In the genomic region with DNA sequence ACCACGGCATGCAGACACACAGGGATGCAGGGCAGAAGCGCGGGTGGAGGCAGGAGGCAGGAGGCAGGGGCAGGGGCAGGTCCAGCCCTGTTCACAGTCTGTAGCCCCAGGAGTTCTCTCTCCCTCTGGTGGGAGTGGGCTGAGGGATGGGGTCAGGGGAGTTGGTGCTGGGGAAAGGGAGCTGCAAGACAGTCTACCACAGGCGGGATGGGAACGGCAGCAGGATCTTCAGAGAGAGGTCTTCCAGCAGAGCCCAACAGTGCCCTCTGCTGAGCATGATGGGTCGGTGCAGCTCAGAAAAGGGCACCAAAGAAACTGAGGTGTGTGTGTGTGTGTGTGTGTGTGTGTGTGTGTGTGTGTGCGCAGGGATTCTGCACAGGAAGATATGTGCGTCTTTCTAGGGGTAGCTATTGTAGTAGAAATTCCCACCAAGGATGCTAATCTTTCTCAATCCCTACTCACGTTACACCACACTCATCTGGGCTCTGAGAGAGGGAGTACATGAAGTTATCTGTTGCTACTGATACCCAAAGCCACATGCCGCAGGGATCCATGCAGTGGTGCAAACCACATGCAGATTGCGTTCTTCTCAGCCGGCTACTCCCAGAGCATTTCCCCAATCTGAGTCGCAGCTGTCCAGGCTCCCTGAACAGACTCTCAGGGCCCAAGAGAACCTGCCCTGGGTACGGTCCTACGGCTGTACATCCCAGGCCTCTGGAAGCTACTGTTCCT, we compare ENCODE assay signal across 8 mouse cellular contexts.
DNase-seq lines count a peak whose midpoint lies in the region; ATAC-seq and TF ChIP-seq lines count a peak whose summit lies in the region.

No protein-coding gene starts in this region.

- in situ Hi-C loops in CH12.LX (cut with MboI; ENCODE audit: low pct_ligation_motif_present, low pct_unique_long_range_greater_than_20kb, low sequenced_read_pairs) = loop anchor here (10.0 kb wide), 1 partner anchor 232 kb away; a partner anchor contains a TSS

- dilution Hi-C loops in CH12.LX (cut with MboI; ENCODE audit: extremely low pct_ligation_motif_present, extremely low pct_unique_long_range_greater_than_20kb, low sequenced_read_pairs) = no loop called here

- TF ChIP-seq POLR2A in CH12.LX (IDR thresholded peaks at IDR 0.05; ENCODE audit: low read depth, low read length) = no peak

- DNase-seq in CH12.LX (ENCODE audit: extremely low read depth) = peak; percentile 60
- peak; percentile 62 for DNase-seq in adrenal gland, postnatal 25 days
- peak; percentile 87 for DNase-seq in embryonic facial prominence, embryonic 14.5 days (ENCODE audit: low spot score)
- peak; percentile 84 to 89 for DNase-seq in kidney, postnatal 4 days
- DNase-seq in lung, embryonic 14.5 days = peak; percentile 88
- DNase-seq in ovary, postnatal 14 days (ENCODE audit: low spot score) = peak; percentile 77
- DNase-seq in urinary bladder, postnatal 10 days (ENCODE audit: low spot score) = peak; percentile 35

- WGBS in embryonic facial prominence, embryonic 14.5 days = 47% methylated on average over 15 of the region's 15 CpGs
- 49% methylated on average over 15 of the region's 15 CpGs for WGBS in heart, embryonic 16.5 days
- WGBS in lung, embryonic 14.5 days = 59% methylated on average over 15 of the region's 15 CpGs

- no peak overlapping the region for H3K27ac ChIP-seq in CH12.LX (ENCODE audit: insufficient read depth, low read depth)
- no peak overlapping the region for H3K27ac ChIP-seq in embryonic facial prominence, embryonic 14.5 days (replicated peaks; ENCODE audit: low read depth, low read length)
- H3K27ac ChIP-seq in heart, embryonic 16.5 days (ENCODE audit: low read length) = no peak overlapping the region
- no peak overlapping the region for H3K27ac ChIP-seq in lung, embryonic 14.5 days (ENCODE audit: low read depth)

- H3K4me1 ChIP-seq in CH12.LX (ENCODE audit: control insufficient read depth in 1 of 2, insufficient read depth in 2 of 2) = peaks cover 12% of the 10 kb centered on the region in 2 experiments
- peaks cover 18% of the 10 kb centered on the region for H3K4me1 ChIP-seq in embryonic facial prominence, embryonic 14.5 days (ENCODE audit: control insufficient read depth, insufficient read depth, low read length)
- H3K4me1 ChIP-seq in heart, embryonic 16.5 days (ENCODE audit: control insufficient read depth, insufficient read depth, low read length) = peaks cover 9% of the 10 kb centered on the region
- peaks cover 16% of the 10 kb centered on the region for H3K4me1 ChIP-seq in lung, embryonic 14.5 days (ENCODE audit: insufficient read depth)

- peak; percentile 45 to 87 for TF ChIP-seq CTCF in CH12.LX (conservative IDR thresholded peaks at IDR 0.05 in 1 of 2, IDR thresholded peaks at IDR 0.05 in 1 of 2; ENCODE audit: low read depth in 2 of 2, low read length in 2 of 2)
- peak; percentile 94 for TF ChIP-seq CTCF in lung, embryonic 14.5 days (IDR thresholded peaks at IDR 0.05; ENCODE audit: low read depth)

- TF ChIP-seq RAD21 in CH12.LX (IDR thresholded peaks at IDR 0.05; ENCODE audit: low read depth, low read length) = peak; percentile 80

- H3K9me3 ChIP-seq in CH12.LX (replicated peaks; ENCODE audit: low read length) = no peaks in the 10 kb centered on the region
- H3K9me3 ChIP-seq in embryonic facial prominence, embryonic 14.5 days (ENCODE audit: control insufficient read depth, low read length) = no peaks in the 10 kb centered on the region
- no peaks in the 10 kb centered on the region for H3K9me3 ChIP-seq in heart, embryonic 16.5 days (replicated peaks; ENCODE audit: control insufficient read depth, low read length)
- H3K9me3 ChIP-seq in lung, embryonic 14.5 days (ENCODE audit: low read depth, low read length) = no peaks in the 10 kb centered on the region

- no peak overlapping the region for H3K9ac ChIP-seq in CH12.LX (ENCODE audit: insufficient read depth, low read depth)
- no peak overlapping the region for H3K9ac ChIP-seq in embryonic facial prominence, embryonic 14.5 days (ENCODE audit: low read depth, low read length)
- H3K9ac ChIP-seq in heart, embryonic 16.5 days (ENCODE audit: low read length) = no peak overlapping the region
- H3K9ac ChIP-seq in lung, embryonic 14.5 days = no peak overlapping the region

- no peak overlapping the region for H3K4me2 ChIP-seq in CH12.LX (ENCODE audit: insufficient read depth, low read depth, poor library complexity, severe bottlenecking)
- H3K4me2 ChIP-seq in embryonic facial prominence, embryonic 14.5 days (ENCODE audit: low read depth, low read length) = no peak overlapping the region
- H3K4me2 ChIP-seq in heart, embryonic 16.5 days (ENCODE audit: low read depth, low read length) = no peak overlapping the region
- H3K4me2 ChIP-seq in lung, embryonic 14.5 days = no peak overlapping the region

- H3K4me3 ChIP-seq in CH12.LX (replicated peaks in 1 of 3; ENCODE audit: low read depth in 2 of 3, low read length in 2 of 3, poor library complexity in 1 of 3) = no peak overlapping the region
- H3K4me3 ChIP-seq in embryonic facial prominence, embryonic 14.5 days (ENCODE audit: low read depth, low read length) = no peak overlapping the region
- H3K4me3 ChIP-seq in heart, embryonic 16.5 days (ENCODE audit: low read length) = no peak overlapping the region
- no peak overlapping the region for H3K4me3 ChIP-seq in lung, embryonic 14.5 days (ENCODE audit: low read depth, low read length)

- TF ChIP-seq EP300 in CH12.LX (IDR thresholded peaks at IDR 0.05; ENCODE audit: low read length) = no peak

- peak; percentile 41; the same call in 1 of the 2 replicates for ATAC-seq in embryonic facial prominence, embryonic 14.5 days (ENCODE audit: low read depth)
- ATAC-seq in heart, embryonic 16.5 days (replicated peaks; ENCODE audit: extremely low read depth, insufficient read depth, low FRiP score) = 0 out of 2 replicates have a peak, but pooled peaks have one; percentile 11
- ATAC-seq in lung, embryonic 14.5 days (ENCODE audit: insufficient read depth) = peak; percentile 18; the same call in 1 of the 2 replicates

- H3K27me3 ChIP-seq in CH12.LX (replicated peaks) = peaks cover 29% of the 10 kb centered on the region
- no peaks in the 10 kb centered on the region for H3K27me3 ChIP-seq in embryonic facial prominence, embryonic 14.5 days (replicated peaks; ENCODE audit: control insufficient read depth, insufficient read depth, low read length)
- 0 out of 2 replicates have a peak, but pooled peaks cover 2% of the 10 kb centered on the region for H3K27me3 ChIP-seq in heart, embryonic 16.5 days (ENCODE audit: control insufficient read depth, insufficient read depth, low read length)
- H3K27me3 ChIP-seq in lung, embryonic 14.5 days (ENCODE audit: insufficient read depth, low read length) = no peaks in the 10 kb centered on the region

- no peaks in the 10 kb centered on the region for H3K79me2 ChIP-seq in CH12.LX (replicated peaks; ENCODE audit: control insufficient read depth, extremely low read depth, insufficient read depth, poor library complexity, severe bottlenecking)

- H3K36me3 ChIP-seq in CH12.LX (replicated peaks in 1 of 2; ENCODE audit: control insufficient read depth in 1 of 2, insufficient read depth in 1 of 2, low read length in 1 of 2) = no peaks in the 10 kb centered on the region
- H3K36me3 ChIP-seq in embryonic facial prominence, embryonic 14.5 days (ENCODE audit: control insufficient read depth, insufficient read depth, low read length) = no peaks in the 10 kb centered on the region
- peaks cover 11% of the 10 kb centered on the region for H3K36me3 ChIP-seq in heart, embryonic 16.5 days (ENCODE audit: control insufficient read depth, insufficient read depth)
- H3K36me3 ChIP-seq in lung, embryonic 14.5 days (ENCODE audit: insufficient read depth) = no peaks in the 10 kb centered on the region

TF ChIP-seq in CH12.LX, 34 proteins besides CTCF, POLR2A, EP300 and RAD21:
- no peak for TF ChIP-seq ZMIZ1 (IDR thresholded peaks at IDR 0.05; ENCODE audit: low read depth, low read length)
- no peak for TF ChIP-seq ZKSCAN1 (IDR thresholded peaks at IDR 0.05; ENCODE audit: borderline replicate concordance, low read depth, low read length)
- no peak for TF ChIP-seq MEF2A (IDR thresholded peaks at IDR 0.05; ENCODE audit: borderline replicate concordance, low read depth, low read length)
- no peak for TF ChIP-seq NRF1 (IDR thresholded peaks at IDR 0.05; ENCODE audit: low read depth, low read length)
- TF ChIP-seq ELF1 (IDR thresholded peaks at IDR 0.05; ENCODE audit: low read depth, low read length) = no peak
- TF ChIP-seq ZC3H11A (IDR thresholded peaks at IDR 0.05; ENCODE audit: low read depth, low read length) = no peak
- peak; percentile 34; the same call in 1 of the 2 replicates for TF ChIP-seq MAX (IDR thresholded peaks at IDR 0.05; ENCODE audit: low read length)
- TF ChIP-seq SMC3 (IDR thresholded peaks at IDR 0.05; ENCODE audit: low read depth, low read length) = peak; percentile 91
- no peak for TF ChIP-seq TBP (conservative IDR thresholded peaks at IDR 0.05; ENCODE audit: low read depth, low read length)
- TF ChIP-seq E2F4 (IDR thresholded peaks at IDR 0.05; ENCODE audit: insufficient replicate concordance, low read depth, low read length) = no peak
- TF ChIP-seq MAZ (IDR thresholded peaks at IDR 0.05; ENCODE audit: low read depth, low read length) = no peak
- TF ChIP-seq USF2 (conservative IDR thresholded peaks at IDR 0.05; ENCODE audit: low read depth, low read length) = no peak

Comparison
In these comparisons a context has a peak if more than half of its experiments do, and no peak if none do; other contexts are left out.
1. DNase-seq: peak in every context shown above with its lines; median percentile 88 in lung, embryonic 14.5 days; 87 in embryonic facial prominence, embryonic 14.5 days; 86 in kidney, postnatal 4 days; 77 in ovary, postnatal 14 days; 62 in adrenal gland, postnatal 25 days; 60 in CH12.LX; 35 in urinary bladder, postnatal 10 days.